Mouse (Mus musculus) midbrain, embryonic 15.5 days (tissue): Measurements from ENCODE around the gene Odf3l1. TPM values are rescaled to one million over a fixed set of nuclear protein-coding genes. Genes with fewer than 3 reads are reported as not detected.
A peak's percentile ranks its signal among the peaks of the same experiment; 100 is the strongest.

ENCODE experiments used
- ATAC-seq: fragments of 200-750 bp; cut with Nextera tagmentation; replicated peaks from 2 replicates; pipeline ENCODE4 v1.8.0; 2017; ENCODE audit warnings: moderate TSS enrichment
- H3K27ac ChIP-seq: fragments of 300-500 bp; sonication (generic); 2 replicates; pipeline ENCODE4 v1.5.1; 2015; ENCODE audit warnings: mild to moderate bottlenecking, inconsistent platforms
- H3K27me3 ChIP-seq: fragments of 300-500 bp; sonication (generic); replicated peaks from 2 replicates; pipeline ENCODE4 v1.6.1; 2015; ENCODE audit warnings: inconsistent platforms
- H3K36me3 ChIP-seq: fragments of 300-500 bp; sonication (generic); replicated peaks from 2 replicates; pipeline ENCODE4 v1.6.1; 2015; ENCODE audit warnings: inconsistent platforms
- H3K4me1 ChIP-seq: fragments of 300-500 bp; sonication (generic); 2 replicates; pipeline ENCODE4 v1.6.1; 2015; ENCODE audit warnings: inconsistent platforms
- H3K4me2 ChIP-seq: fragments of 300-500 bp; sonication (generic); 2 replicates; pipeline ENCODE4 v1.6.1; 2015; ENCODE audit warnings: inconsistent platforms, mild to moderate bottlenecking, moderate library complexity
- H3K4me3 ChIP-seq: fragments of 300-500 bp; sonication (generic); 2 replicates; pipeline ENCODE4 v1.5.1; 2015; ENCODE audit warnings: mild to moderate bottlenecking, inconsistent platforms
- H3K9ac ChIP-seq: fragments of 300-500 bp; sonication (generic); 2 replicates; pipeline ENCODE4 v1.6.1; 2015; ENCODE audit warnings: mild to moderate bottlenecking, inconsistent platforms
- H3K9me3 ChIP-seq: fragments of 300-500 bp; sonication (generic); 2 replicates; pipeline ENCODE4 v1.6.1; 2016; ENCODE audit warnings: inconsistent platforms
- WGBS: fragments of 180-500 bp; shearing (Covaris S2); methylation state at CpG from one replicate; pipeline ENCODE4 v1.1.7; 2015; ENCODE audit warnings: mixed read lengths; 5-methylcytosine and 5-hydroxymethylcytosine counted together
- polyA plus RNA-seq: library from polyadenylated mRNA; unstranded; fragments of >200 nt; fragmentation: Nextera tagmentation; extraction: Ambion mirVana; gene quantifications from 2 replicates; pipeline ENCODE4 v1.2.1, GENCODE M21; 2015

Gene Odf3l1
- polyA plus RNA-seq, 1 experiment from 2014 or later, result not detected

- H3K27ac ChIP-seq, result no peak overlapping the region
- H3K4me2 ChIP-seq, result no peak overlapping the region
- no peak overlapping the region for H3K4me3 ChIP-seq
- no peak overlapping the region for H3K9ac ChIP-seq
- H3K27me3 ChIP-seq, result peaks cover 25% of the 10 kb centered on the region
- peaks cover 6% of the 10 kb centered on the region for H3K4me1 ChIP-seq
- H3K36me3 ChIP-seq, result no peaks in the 10 kb centered on the region
- no peaks in the 10 kb centered on the region for H3K9me3 ChIP-seq
- WGBS, result 81% methylated on average over 2 of the region's 2 CpGs
- no peak for ATAC-seq
These were observed 1.6 kb downstream of the Odf3l1 start for GRCm38 (mm10) chr9:56862863-56863262.

GRCm38 (mm10) chr9:56860486-56861269, 3.8 kb downstream of the Odf3l1 start:
- no peak for ATAC-seq
- no peak overlapping the region for H3K27ac ChIP-seq
- H3K36me3 ChIP-seq, result no peaks in the 10 kb centered on the region
- 68% methylated on average over 15 of the region's 15 CpGs for WGBS
- no peaks in the 10 kb centered on the region for H3K9me3 ChIP-seq
- H3K4me3 ChIP-seq, result no peak overlapping the region
- H3K27me3 ChIP-seq, result peaks cover 20% of the 10 kb centered on the region
- H3K9ac ChIP-seq, result no peak overlapping the region
- H3K4me1 ChIP-seq, result peaks cover 4% of the 10 kb centered on the region; the same call in 1 of the 2 replicates
- H3K4me2 ChIP-seq, result no peak overlapping the region

GRCm38 (mm10) chr9:56860035-56860434, 4.4 kb downstream of the Odf3l1 start:
- H3K4me2 ChIP-seq, result no peak overlapping the region

GRCm38 (mm10) chr9:56857463-56857862, 7.0 kb downstream of the Odf3l1 start:
- Histone ChIP-seq H3K4me1 (no peaks in the 10 kb centered on the region), H3K27ac (no peak overlapping the region), H3K9me3 (no peaks in the 10 kb centered on the region), H3K4me2 (no peak overlapping the region), H3K4me3 (no peak overlapping the region), H3K36me3 (no peaks in the 10 kb centered on the region), H3K9ac (no peak overlapping the region), H3K27me3 (no peaks in the 10 kb centered on the region)
- ATAC-seq, result no peak
- 73% methylated on average over 3 of the region's 3 CpGs for WGBS

More at GRCm38 (mm10) chr9:56860035-56860434, 4.4 kb downstream of the Odf3l1 start:
- Histone ChIP-seq H3K27ac (no peak overlapping the region), H3K4me1 (peaks cover 4% of the 10 kb centered on the region; the same call in 1 of the 2 replicates), H3K36me3 (no peaks in the 10 kb centered on the region), H3K4me3 (no peak overlapping the region), H3K9ac (no peak overlapping the region), H3K9me3 (no peaks in the 10 kb centered on the region), H3K27me3 (peaks cover 14% of the 10 kb centered on the region)
- no peak for ATAC-seq
- WGBS, result 73% methylated on average over 3 of the region's 3 CpGs

- no peaks in the 10 kb centered on the region for H3K36me3 ChIP-seq
- no peak overlapping the region for H3K4me3 ChIP-seq
- no peaks in the 10 kb centered on the region for H3K27me3 ChIP-seq
- no peak overlapping the region for H3K27ac ChIP-seq
- no peaks in the 10 kb centered on the region for H3K9me3 ChIP-seq
- WGBS, result 33% methylated on average over 11 of the region's 11 CpGs
- no peak overlapping the region for H3K9ac ChIP-seq
- peak; percentile 54; the same call in 1 of the 2 replicates for ATAC-seq
- no peak overlapping the region for H3K4me2 ChIP-seq
- no peaks in the 10 kb centered on the region for H3K4me1 ChIP-seq
These were observed 12.7 kb downstream of the Odf3l1 start for GRCm38 (mm10) chr9:56851778-56852177.

- H3K27ac ChIP-seq, result no peak overlapping the region
- H3K4me1 ChIP-seq, result no peaks in the 10 kb centered on the region
- no peak overlapping the region for H3K4me3 ChIP-seq
- WGBS, result 91% methylated on average over 4 of the region's 4 CpGs
- ATAC-seq, result no peak
- H3K4me2 ChIP-seq, result no peak overlapping the region
- H3K36me3 ChIP-seq, result no peaks in the 10 kb centered on the region
- H3K9ac ChIP-seq, result no peak overlapping the region
- no peaks in the 10 kb centered on the region for H3K9me3 ChIP-seq
- no peaks in the 10 kb centered on the region for H3K27me3 ChIP-seq
These were observed 13.6 kb downstream of the Odf3l1 start for GRCm38 (mm10) chr9:56850905-56851252.

GRCm38 (mm10) chr9:56850128-56850904, 14.2 kb downstream of the Odf3l1 start:
- no peak for ATAC-seq
- Histone ChIP-seq H3K4me2 (no peak overlapping the region), H3K4me1 (no peaks in the 10 kb centered on the region), H3K4me3 (no peak overlapping the region), H3K9me3 (no peaks in the 10 kb centered on the region), H3K27ac (no peak overlapping the region), H3K9ac (no peak overlapping the region), H3K36me3 (no peaks in the 10 kb centered on the region), H3K27me3 (no peaks in the 10 kb centered on the region)
- 79% methylated on average over 14 of the region's 14 CpGs for WGBS

- WGBS, result 17% methylated on average over 3 of the region's 3 CpGs
- 0 out of 2 replicates have a peak, but pooled peaks have one; percentile 59 for ATAC-seq
- H3K4me3 ChIP-seq, result no peak overlapping the region
These were observed 17.0 kb downstream of the Odf3l1 start for GRCm38 (mm10) chr9:56847523-56847922.

GRCm38 (mm10) chr9:56844644-56845043, 19.8 kb downstream of the Odf3l1 start:
- no peaks in the 10 kb centered on the region for H3K9me3 ChIP-seq
- no peak overlapping the region for H3K4me2 ChIP-seq
- no peaks in the 10 kb centered on the region for H3K36me3 ChIP-seq
- peaks cover 12% of the 10 kb centered on the region for H3K4me1 ChIP-seq
- no peaks in the 10 kb centered on the region for H3K27me3 ChIP-seq
- H3K4me3 ChIP-seq, result no peak overlapping the region
- no peak overlapping the region for H3K9ac ChIP-seq
- no peak; the same call in 1 of the 2 replicates for ATAC-seq
- WGBS, result 70% methylated on average over 8 of the region's 8 CpGs
- no peak overlapping the region for H3K27ac ChIP-seq

More at GRCm38 (mm10) chr9:56847523-56847922, 17.0 kb downstream of the Odf3l1 start:
- no peak overlapping the region for H3K27ac ChIP-seq
- H3K4me1 ChIP-seq, result peaks cover 12% of the 10 kb centered on the region
- no peak overlapping the region for H3K9ac ChIP-seq
- no peaks in the 10 kb centered on the region for H3K9me3 ChIP-seq
- no peaks in the 10 kb centered on the region for H3K36me3 ChIP-seq
- no peaks in the 10 kb centered on the region for H3K27me3 ChIP-seq
- no peak overlapping the region for H3K4me2 ChIP-seq

GRCm38 (mm10) chr9:56843679-56844188, 20.7 kb downstream of the Odf3l1 start:
- no peaks in the 10 kb centered on the region for H3K9me3 ChIP-seq
- H3K36me3 ChIP-seq, result no peaks in the 10 kb centered on the region
- H3K4me1 ChIP-seq, result peaks cover 12% of the 10 kb centered on the region
- no peaks in the 10 kb centered on the region for H3K27me3 ChIP-seq
- no peak overlapping the region for H3K4me2 ChIP-seq
- H3K27ac ChIP-seq, result no peak overlapping the region
- H3K4me3 ChIP-seq, result no peak overlapping the region
- no peak for ATAC-seq
- no peak overlapping the region for H3K9ac ChIP-seq
- WGBS, result 33% methylated on average over 7 of the region's 7 CpGs

GRCm38 (mm10) chr9:56842303-56842719, 22.2 kb downstream of the Odf3l1 start:
- Histone ChIP-seq H3K9me3 (no peaks in the 10 kb centered on the region), H3K36me3 (no peaks in the 10 kb centered on the region), H3K4me3 (no peak overlapping the region), H3K27ac (no peak overlapping the region), H3K9ac (no peak overlapping the region), H3K4me1 (peaks cover 12% of the 10 kb centered on the region), H3K27me3 (no peaks in the 10 kb centered on the region), H3K4me2 (no peak overlapping the region)
- WGBS, result 67% methylated on average over 3 of the region's 3 CpGs
- no peak; the same call in 1 of the 2 replicates for ATAC-seq

- Histone ChIP-seq H3K4me1 (peaks cover 12% of the 10 kb centered on the region), H3K27me3 (no peaks in the 10 kb centered on the region), H3K4me3 (no peak overlapping the region), H3K36me3 (no peaks in the 10 kb centered on the region), H3K9ac (no peak overlapping the region), H3K9me3 (no peaks in the 10 kb centered on the region), H3K4me2 (no peak overlapping the region), H3K27ac (no peak overlapping the region)
- no peak for ATAC-seq
These were observed 22.6 kb downstream of the Odf3l1 start for GRCm38 (mm10) chr9:56841864-56842263.
